Mouse (Mus musculus) cerebellum, adult 11 months (tissue): Measurements from ENCODE around the gene Bbc3.
"Not testable (repeated sequence)": the region's sequence is repeated elsewhere in the genome, so short reads cannot be mapped to it uniquely, and the experiment has no call there.

Experiments
- DNase-seq: peaks from one replicate; pipeline ENCODE4 v3.0.0; 2022

The Bbc3 gene

DNA sequence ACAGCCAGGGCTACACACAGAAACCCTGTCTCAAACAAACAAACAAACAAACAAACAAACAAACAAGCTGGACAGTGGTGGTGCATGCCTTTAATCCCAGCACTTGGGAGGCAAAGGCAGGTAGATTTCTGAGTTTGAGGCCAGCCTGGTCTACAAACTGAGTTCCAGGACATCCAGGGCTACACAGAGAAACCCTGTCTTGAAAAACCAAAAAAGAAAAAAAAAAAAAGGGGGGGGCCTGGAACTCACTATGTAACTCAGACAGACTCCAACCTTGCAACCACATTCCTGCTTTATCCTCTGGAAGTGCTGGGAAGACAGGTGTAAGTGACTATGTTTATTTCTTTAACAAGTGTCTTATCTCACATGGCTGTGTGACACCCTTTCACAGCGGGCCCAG lies at the start of gene Bbc3:
Gene Bbc3 (plus strand): TSS at position 301 of the 400 bp plus-strand sequence.
- DNase-seq, result not testable (repeated sequence)

- DNase-seq, result no peak
Measured at GRCm38 (mm10) chr7:16259110-16259590, 49.0 kb upstream of the Bbc3 start, which contains the start of gene C5ar1. TSS of gene C5ar1 (minus strand) at chr7:16259540.

DNA sequence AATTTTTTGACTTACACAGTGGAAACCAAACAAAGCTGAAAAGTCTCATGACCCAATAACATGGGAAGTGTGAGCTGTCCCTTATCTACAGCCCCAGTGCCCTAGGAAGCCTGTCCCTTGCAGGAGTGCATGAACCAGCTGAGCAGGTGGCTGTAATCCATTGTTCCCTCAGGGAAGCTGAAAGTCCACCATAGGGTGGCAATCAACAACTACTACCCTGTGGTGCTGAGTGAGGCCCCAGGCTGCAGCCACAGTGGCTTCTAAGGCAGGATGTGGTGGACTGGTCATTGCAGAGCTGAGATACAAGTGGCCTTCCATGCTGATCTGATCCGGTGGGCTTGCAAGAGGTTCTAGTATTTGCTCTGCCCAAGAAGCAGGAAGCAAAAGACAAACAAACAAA lies 47.1 kb upstream of the Bbc3 start:
- DNase-seq, result no peak

GRCm38 (mm10) chr7:16263015-16263787 lies 45.0 kb upstream of the Bbc3 start:
- DNase-seq, result peak; percentile 73

GRCm38 (mm10) chr7:16263843-16264242 lies 44.4 kb upstream of the Bbc3 start:
- DNase-seq, result no peak

- DNase-seq, result no peak
Measured at GRCm38 (mm10) chr7:16265856-16266255, 42.3 kb upstream of the Bbc3 start.

DNA sequence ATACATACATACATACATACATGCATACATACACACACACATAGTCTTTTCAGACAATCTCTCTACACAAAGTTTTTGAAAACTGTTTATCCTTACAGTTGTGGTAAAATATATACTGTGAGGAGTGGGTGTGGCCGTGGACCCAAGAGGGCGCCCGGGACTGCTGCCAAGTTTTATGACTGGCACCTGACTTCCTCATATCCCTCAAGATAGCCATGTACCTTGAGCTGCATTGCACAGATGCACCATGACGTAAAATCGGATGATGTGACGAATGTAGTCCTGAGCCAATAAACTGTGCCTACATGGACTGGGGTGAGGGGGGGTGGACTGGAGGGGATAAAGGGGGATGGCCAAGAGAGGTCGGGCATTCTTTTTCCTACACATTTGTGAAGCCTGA lies 41.6 kb upstream of the Bbc3 start:
- not testable (repeated sequence) for DNase-seq

GRCm38 (mm10) chr7:16271139-16271538 lies 37.1 kb upstream of the Bbc3 start:
- no peak for DNase-seq

DNA sequence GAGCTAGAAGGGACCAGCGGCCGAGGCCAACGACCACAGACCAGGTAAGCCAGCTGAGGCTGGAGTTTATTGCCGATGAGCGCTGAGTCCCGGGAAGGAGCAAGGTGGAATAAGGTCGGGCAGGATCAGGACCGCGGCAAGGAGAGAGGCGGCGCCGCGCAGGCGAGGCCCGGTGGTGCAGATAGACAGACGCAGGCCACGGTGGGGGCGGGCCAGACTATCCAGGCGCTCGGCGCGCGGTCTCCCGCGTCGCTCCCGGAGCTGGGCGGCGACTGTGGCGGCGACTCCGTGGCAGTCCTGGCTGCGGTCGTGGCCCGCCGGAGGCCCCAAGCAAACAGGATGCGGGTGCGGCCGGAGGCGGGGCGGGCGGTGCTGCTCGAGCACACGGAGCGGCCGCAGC lies 35.5 kb upstream of the Bbc3 start:
- DNase-seq, result peak; percentile 78

- DNase-seq, result peak; percentile 87
Measured at GRCm38 (mm10) chr7:16273081-16273765, 35.0 kb upstream of the Bbc3 start, which contains the start of gene Inafm1. TSS of gene Inafm1 (minus strand) at chr7:16273617.

GRCm38 (mm10) chr7:16273766-16274140 lies 34.4 kb upstream of the Bbc3 start:
- peak; percentile 72 for DNase-seq

DNA sequence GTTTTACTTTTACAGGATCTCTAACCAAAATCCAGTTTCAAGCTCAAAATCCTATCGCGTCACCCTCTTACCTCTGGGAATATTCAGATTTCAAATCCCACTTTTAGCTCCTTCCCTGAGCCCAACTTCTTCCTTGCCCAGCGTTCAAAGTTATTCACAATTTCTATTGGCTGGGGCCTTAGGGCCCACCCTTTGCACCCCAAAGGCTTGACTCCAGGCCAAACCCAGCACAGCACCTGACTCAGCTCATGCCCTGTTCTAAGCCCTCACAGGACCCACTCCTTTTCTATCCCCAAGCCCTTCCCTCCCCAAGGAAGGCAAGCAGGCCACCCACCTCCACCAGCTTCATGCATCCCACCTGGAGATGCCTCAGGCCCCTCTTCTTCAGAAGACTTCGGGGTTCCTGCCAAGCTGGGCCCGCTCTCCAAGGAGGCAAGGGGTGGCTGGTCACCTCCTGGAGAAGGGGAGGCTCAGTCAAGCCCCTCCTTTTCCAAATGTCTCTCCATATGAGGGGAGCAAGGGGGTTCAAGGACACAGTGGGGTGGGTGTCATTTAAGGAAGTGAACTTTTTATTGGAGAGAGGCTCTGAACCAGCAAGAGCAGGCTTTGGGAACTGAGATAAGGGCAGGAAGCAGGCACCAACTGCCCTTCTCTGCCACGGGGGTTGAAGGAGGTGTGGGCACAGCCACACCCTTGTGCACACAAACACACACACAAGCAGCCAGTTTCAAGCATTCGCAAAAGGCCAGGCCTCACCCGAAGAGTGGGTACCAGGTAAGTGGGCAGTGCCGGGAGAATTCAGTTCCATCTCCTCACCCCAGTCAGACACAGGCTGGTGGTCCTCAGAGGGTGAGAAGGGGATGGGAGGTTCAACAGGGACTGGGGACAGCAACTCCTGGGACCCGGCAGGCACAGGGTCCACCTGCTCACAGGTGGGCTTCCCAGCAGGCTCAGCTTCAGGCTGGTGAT lies 33.0 kb upstream of the Bbc3 start:
- no peak for DNase-seq

DNA sequence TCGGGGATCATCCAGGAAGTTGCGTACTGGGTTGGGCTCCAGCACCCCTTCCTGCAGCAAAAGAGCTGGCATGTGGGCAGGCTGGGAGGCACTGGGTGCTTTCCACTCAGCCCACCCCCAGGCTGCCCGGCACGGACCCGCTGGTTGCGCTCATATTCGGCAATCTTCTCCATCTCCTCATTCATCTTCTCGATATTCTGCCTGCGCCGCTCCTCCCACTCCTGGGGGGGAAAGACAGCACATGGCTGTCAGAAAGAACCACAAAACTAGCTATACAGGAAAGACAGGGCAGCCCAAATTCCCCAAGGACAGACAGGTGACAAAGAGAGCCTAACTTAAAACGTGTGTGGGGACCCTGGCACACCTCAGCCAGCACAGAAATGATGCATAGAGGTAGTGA lies 27.5 kb upstream of the Bbc3 start:
- no peak for DNase-seq

GRCm38 (mm10) chr7:16282334-16282733 lies 25.9 kb upstream of the Bbc3 start:
- DNase-seq, result no peak

DNA sequence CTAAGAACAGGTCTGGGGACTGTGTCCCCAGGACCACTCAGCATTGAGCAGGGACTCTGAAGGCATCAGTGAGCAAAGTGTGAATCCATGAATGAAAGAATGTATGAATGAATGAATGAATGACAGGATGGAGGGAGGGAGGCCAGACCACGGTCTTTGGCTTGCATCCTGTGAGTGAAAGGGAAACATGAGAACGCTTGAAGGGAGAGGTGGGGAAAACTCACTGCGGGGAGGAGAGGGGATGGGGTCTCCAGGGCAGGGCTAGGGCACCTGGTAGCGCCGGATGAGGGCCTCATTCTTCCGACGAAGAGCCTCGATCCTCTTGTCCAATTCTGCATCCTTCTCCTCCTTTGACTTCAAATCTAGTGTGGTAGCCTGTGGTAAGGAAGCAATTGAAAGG lies 24.2 kb upstream of the Bbc3 start:
- no peak for DNase-seq

DNA sequence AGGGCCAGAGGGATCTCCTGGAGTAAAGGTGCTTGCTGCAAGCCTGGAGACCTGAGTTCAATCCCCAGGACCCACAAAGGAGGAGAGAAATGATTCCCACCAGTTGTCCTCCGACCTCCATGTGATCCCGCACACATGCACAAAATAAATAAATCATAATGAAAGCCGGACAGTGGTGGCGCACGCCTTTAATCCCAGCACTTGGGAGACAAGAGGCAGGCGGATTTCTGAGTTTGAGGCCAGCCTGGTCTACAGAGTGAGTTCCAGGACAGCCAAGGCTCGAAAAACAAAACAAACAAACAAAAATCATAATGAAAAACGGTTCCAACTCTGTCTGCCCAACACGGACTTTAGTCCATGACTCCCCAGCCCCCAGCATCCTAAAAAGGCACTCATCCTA lies 23.3 kb upstream of the Bbc3 start:
- DNase-seq, result no peak

- peak; percentile 59 for DNase-seq
Measured at GRCm38 (mm10) chr7:16285450-16286025, 22.7 kb upstream of the Bbc3 start.

DNA sequence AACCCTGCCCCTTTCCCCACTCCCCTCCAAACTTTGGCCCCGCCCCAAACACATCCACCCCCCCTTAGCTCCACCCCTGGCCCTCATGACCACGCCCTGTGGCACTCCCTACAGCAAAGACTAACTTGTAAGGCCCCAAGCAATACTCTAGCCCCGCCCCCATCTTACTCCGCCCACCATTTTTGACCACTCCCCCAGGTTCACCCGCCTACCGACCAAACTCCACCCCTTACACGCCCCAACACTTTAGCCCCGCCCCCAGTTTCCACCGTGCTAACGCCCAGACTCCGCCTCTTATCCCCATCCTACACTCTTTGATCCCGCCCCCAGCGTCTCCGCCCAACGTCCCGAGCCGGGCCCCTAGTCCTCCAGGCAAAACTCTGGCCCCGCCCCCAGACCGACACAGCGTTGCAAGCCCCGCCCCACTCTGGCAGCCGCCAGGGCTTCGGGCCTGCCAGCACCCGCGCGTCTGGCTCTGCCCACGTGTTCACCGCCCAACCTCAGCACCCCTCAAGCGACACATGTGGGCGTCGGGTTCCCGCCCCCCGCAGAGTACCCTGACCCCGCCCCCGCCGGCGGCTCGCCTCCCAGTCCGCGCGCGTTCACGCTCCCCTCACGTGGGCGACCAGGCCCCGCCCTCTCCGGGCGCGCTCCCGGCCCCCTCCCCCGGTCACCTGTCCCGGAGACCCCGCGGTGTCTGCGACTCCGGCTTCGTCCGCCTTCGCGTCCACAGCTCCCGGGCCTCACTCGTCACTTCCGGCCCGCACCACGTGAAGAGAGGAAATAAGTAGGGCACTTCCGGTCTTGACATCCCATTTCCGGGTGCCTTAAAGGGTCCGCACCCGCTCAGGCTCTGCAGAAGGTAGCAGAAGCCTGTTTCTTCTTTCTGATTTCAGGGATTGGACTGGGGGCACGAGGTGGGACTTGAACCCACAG lies 21.9 kb upstream of the Bbc3 start, which contains the start of gene Ccdc9:
Gene Ccdc9 (minus strand): TSS at position 770 of the 936 bp plus-strand sequence.
- peak; percentile 98 for DNase-seq

GRCm38 (mm10) chr7:16287016-16287415 lies 21.2 kb upstream of the Bbc3 start:
- DNase-seq, result no peak

DNA sequence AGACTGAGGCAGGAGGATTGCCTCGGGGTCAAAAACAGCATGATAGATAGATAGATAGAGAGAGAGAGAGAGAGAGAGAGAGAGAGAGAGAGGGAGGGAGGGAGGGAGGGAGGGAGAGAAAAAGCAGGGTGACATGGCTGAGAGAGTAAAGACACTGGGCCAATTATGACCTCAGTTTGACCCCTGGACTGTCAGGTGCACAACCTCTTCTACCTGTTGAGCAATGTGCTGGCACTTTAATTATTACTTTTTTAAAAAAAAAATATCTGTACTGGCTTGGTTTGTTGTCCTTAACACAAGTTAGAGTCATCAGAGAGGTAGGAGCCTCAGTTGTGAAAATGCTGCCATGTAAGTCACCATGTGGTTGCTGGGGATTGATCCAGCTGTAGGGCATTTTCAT lies 20.4 kb upstream of the Bbc3 start:
- no peak for DNase-seq

DNA sequence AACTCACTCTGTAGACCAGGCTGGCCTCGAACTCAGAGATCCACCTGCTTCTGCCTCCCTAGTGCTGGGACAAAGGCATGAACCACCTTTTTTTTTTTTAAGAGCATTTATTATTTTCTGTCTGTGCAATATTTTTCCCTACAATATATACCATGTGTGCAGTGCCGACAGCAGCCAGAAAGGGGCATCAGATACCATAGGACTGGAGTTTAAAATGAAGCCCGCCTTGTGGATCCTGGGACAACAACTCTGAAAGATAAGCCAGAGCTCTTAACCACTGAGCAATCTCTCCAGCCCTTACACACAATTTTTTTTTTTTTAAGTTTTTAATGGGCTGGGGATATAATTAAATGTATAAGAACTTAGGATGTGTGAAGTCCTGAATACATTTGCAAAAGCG lies 13.8 kb upstream of the Bbc3 start:
- DNase-seq, result no peak
